Mouse (Mus musculus) cortical plate, adult 2 months (tissue): ENCODE results near the gene Speg.

Experiments
- CTCF ChIP-seq: fragments of 200-500 bp; IDR thresholded peaks from 2 replicates; pipeline ENCODE4 v1.5.1; 2011; ENCODE audit warnings: mild to moderate bottlenecking, control low read depth, low read length; ENCODE audit not compliant: insufficient read depth; ENCODE audit errors: extremely low read depth
- POLR2A ChIP-seq: fragments of 200-500 bp; IDR thresholded peaks from 2 replicates; pipeline ENCODE4 v1.6.1; 2011; ENCODE audit warnings: mild to moderate bottlenecking, low read length, control low read depth; ENCODE audit not compliant: insufficient read depth; ENCODE audit errors: extremely low read depth

DNA sequence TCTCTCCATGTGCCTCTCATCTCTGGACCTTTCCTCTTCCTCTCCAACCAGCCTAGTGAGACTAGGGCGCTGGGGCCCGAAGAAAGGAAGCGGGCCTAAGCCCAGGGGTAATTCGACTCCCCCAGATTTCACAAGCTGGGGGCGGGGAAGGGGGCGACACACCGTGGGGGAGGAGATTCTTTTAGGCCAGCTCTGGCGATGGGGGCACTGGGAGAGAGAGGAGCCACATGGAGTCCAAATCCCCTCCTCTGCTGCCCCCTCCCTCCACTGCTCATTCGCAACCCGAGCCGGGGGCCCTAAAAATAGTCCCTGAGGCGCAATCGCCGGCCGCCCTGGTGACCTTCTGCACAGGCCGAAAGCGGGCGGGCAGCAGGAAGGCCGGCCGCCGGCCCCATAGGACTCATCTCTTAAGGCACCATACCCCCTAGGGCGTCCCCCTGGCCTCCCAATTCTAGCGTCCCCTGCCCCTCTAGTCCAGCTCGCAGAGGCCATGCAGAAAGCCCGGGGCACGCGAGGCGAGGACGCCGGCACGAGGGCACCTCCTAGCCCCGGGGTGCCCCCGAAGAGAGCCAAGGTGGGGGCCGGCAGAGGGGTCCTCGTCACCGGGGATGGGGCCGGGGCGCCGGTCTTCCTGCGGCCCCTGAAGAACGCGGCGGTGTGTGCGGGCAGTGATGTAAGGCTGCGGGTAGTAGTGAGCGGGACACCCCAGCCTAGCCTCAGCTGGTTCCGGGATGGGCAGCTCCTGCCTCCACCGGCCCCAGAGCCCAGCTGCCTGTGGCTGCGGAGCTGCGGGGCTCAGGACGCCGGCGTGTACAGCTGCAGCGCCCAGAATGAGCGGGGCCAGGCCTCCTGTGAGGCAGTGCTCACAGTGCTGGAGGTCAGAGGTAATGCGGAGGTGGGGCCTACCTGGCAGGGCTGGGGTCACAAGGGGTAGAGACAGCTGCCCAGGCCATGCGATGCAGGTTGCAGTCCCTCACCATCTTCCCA is at the start of gene Speg:
- TF ChIP-seq POLR2A (no peak), CTCF (no peak)
